Comparison of ENCODE assay signal across 27 mouse cellular contexts in the genomic region with DNA sequence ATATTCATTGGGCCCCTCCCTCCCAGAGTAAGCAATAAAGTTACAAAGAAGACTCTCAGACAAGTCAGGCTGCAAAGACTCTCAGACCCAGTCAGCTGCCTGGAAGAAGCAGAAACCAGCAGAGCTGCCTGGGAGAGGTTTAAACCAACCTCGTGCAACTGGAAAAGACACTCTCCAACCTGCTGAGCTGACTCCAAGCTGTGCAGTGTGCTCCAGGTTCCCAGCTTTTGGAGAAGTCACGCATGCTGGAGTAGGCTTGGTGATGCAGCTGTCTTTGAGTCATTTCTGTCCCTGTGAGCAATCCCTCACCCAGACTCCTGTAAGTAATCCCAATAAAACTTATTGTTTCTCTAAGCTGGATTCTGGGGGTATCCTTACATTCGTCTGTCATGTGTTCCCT.
"Had no signal": no experiment of that assay in that cellular context is flagged by ENCODE, and none has a peak within 500 bp of the region (broad histone marks: within the 10 kb centered on the region; RNA-seq: fewer than 3 reads in every experiment).

No protein-coding gene starts in this region.

- H3K9ac ChIP-seq: forebrain, postnatal 0 days; heart, embryonic 13.5 days; heart, embryonic 15.5 days; hindbrain, embryonic 13.5 days; hindbrain, embryonic 15.5 days; kidney, embryonic 15.5 days; limb, embryonic 12.5 days; liver, embryonic 13.5 days had no signal

- H3K9me3 ChIP-seq: heart, embryonic 13.5 days; heart, embryonic 15.5 days; hindbrain, embryonic 13.5 days; hindbrain, embryonic 15.5 days; kidney, embryonic 15.5 days; limb, embryonic 10.5 days; limb, embryonic 12.5 days; liver, embryonic 13.5 days had no signal

- ATAC-seq: forebrain, postnatal 0 days; hindbrain, postnatal 0 days; intestine, embryonic 16.5 days had no signal

- DNase-seq: forebrain, postnatal 0 days; gastrocnemius, postnatal 14 days; gastrocnemius, postnatal 36 days; heart, adult 11 months; heart, adult 2 months; heart, postnatal 14 days; heart, postnatal 36 days; kidney, adult 11 months; kidney, adult 2 months; kidney, adult 9 months; kidney, postnatal 14 days; kidney, postnatal 36 days; liver; liver, embryonic 13.5 days had no signal

- H3K27ac ChIP-seq: heart, adult 2 months; heart, embryonic 13.5 days; heart, embryonic 15.5 days; hindbrain, embryonic 13.5 days; hindbrain, embryonic 15.5 days; hindbrain, postnatal 0 days; kidney, embryonic 15.5 days; kidney, postnatal 0 days; limb, embryonic 10.5 days; limb, embryonic 12.5 days; liver, embryonic 13.5 days had no signal

- H3K4me3 ChIP-seq: heart, adult 2 months; heart, embryonic 13.5 days; heart, embryonic 15.5 days; hindbrain, embryonic 13.5 days; hindbrain, embryonic 15.5 days; kidney, embryonic 15.5 days; left cerebral cortex, adult 2 months; limb, embryonic 10.5 days; limb, embryonic 12.5 days; liver, embryonic 13.5 days had no signal

- H3K36me3 ChIP-seq: heart, embryonic 15.5 days; kidney, embryonic 15.5 days; limb, embryonic 10.5 days; liver, embryonic 13.5 days had no signal

- H3K27me3 ChIP-seq: heart, embryonic 13.5 days; heart, embryonic 15.5 days; hindbrain, embryonic 13.5 days; hindbrain, embryonic 15.5 days; kidney, embryonic 15.5 days; limb, embryonic 12.5 days; liver, embryonic 13.5 days had no signal

- H3K4me1 ChIP-seq: hindbrain, embryonic 13.5 days; hindbrain, embryonic 15.5 days; kidney, embryonic 15.5 days; limb, embryonic 10.5 days; limb, embryonic 12.5 days; liver, embryonic 13.5 days had no signal

- H3K4me2 ChIP-seq: heart, embryonic 11.5 days; heart, embryonic 13.5 days; heart, embryonic 15.5 days; hindbrain, embryonic 13.5 days; hindbrain, embryonic 15.5 days; kidney, embryonic 15.5 days; limb, embryonic 12.5 days; liver, embryonic 11.5 days; liver, embryonic 13.5 days had no signal
